Mouse (Mus musculus): ENCODE results near the gene Capn8.

DNA sequence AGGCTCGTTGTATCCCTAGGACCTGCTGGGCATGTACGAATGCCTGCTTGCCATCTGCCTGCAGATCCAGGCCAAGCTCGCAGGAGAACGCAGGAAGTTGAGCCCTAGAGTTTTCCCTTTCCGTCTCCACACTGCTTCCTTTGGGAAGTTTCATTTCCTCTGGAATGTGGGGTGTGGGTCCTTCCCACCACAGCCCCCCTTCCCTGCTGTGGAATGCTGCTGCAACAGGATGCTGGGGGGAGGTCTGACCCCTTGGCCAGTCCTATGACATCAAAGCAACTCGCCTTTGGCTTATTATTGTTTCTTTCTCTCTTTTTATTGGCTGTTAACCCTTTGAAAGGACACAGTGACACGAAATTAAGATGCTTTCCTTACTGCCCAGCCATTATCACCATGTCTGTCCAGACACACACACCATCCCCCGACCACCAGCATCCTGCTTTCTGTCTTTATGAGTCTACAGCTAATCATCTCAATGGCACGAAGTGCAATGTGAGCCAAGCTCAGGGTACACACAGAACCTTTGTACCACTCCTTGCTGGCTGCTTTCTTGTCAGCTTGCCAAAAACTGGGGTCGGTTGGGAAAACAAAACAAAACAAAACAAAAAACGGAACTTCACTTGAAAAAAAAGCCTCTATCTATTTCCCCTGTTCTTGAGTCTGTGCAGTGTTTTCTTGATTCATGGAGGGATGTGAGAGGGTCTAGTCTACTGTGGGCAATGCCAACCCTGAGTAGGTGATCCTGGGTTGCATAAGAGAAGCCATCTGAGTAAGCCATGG is 105.9 kb downstream of the Capn8 start:
- TF ChIP-seq CTCF (IDR thresholded peaks at IDR 0.05; ENCODE audit: low read depth) (no peak), EP300 (IDR thresholded peaks at IDR 0.05; ENCODE audit: low read depth) (no peak)

Data from liver, postnatal 0 days (tissue).